Mouse (Mus musculus) liver, embryonic 15.5 days (tissue): ENCODE measurements at regions not wholly inside any gene's neighbourhood (a gene's known extent, or its start where the extent isn't known, plus 50 kb on each side); places are given as distances from the start of the nearest gene placed in this dataset.

Experiments
- ATAC-seq: fragments of 200-750 bp; cut with Nextera tagmentation; 2 replicates; pipeline ENCODE4 v1.8.0; 2017; ENCODE audit warnings: moderate number of reproducible peaks, mild to moderate bottlenecking, moderate library complexity; ENCODE audit not compliant: insufficient read depth
- H3K27ac ChIP-seq: fragments of 300-500 bp; sonication (generic); replicated peaks from 2 replicates; pipeline ENCODE4 v1.5.1; 2015; ENCODE audit warnings: mild to moderate bottlenecking, inconsistent platforms
- H3K27me3 ChIP-seq: fragments of 300-500 bp; sonication (generic); 2 replicates; pipeline ENCODE4 v1.6.1; 2015; ENCODE audit warnings: mild to moderate bottlenecking, inconsistent platforms
- H3K36me3 ChIP-seq: fragments of 300-500 bp; sonication (generic); replicated peaks from 2 replicates; pipeline ENCODE4 v1.6.1; 2015; ENCODE audit warnings: moderate library complexity, mild to moderate bottlenecking, inconsistent platforms
- H3K4me1 ChIP-seq: fragments of 300-500 bp; sonication (generic); replicated peaks from 2 replicates; pipeline ENCODE4 v1.6.1; 2015; ENCODE audit warnings: inconsistent platforms
- H3K4me2 ChIP-seq: fragments of 300-500 bp; sonication (generic); 2 replicates; pipeline ENCODE4 v1.6.1; 2015; ENCODE audit warnings: moderate library complexity, mild to moderate bottlenecking, inconsistent platforms
- H3K4me3 ChIP-seq: fragments of 300-500 bp; sonication (generic); replicated peaks from 2 replicates; pipeline ENCODE4 v1.5.1; 2015; ENCODE audit warnings: mild to moderate bottlenecking, inconsistent platforms
- H3K9ac ChIP-seq: fragments of 300-500 bp; sonication (generic); 2 replicates; pipeline ENCODE4 v1.6.1; 2015; ENCODE audit warnings: moderate library complexity, mild to moderate bottlenecking, inconsistent platforms
- H3K9me3 ChIP-seq: fragments of 300-500 bp; sonication (generic); replicated peaks from 2 replicates; pipeline ENCODE4 v1.6.1; 2016; ENCODE audit warnings: inconsistent platforms
- WGBS: fragments of 180-500 bp; shearing (Covaris S2); methylation state at CpG from one replicate; pipeline ENCODE4 v1.1.7; 2015; ENCODE audit warnings: mixed read lengths; ENCODE audit not compliant: insufficient replicate concordance; 5-methylcytosine and 5-hydroxymethylcytosine counted together

GRCm38 (mm10) chr1:120816237-120816820, 214.1 kb downstream of the En1 start:
- H3K4me2 ChIP-seq, result no peak overlapping the region
- 47% methylated on average over 5 of the region's 5 CpGs for WGBS

GRCm38 (mm10) chr1:120817563-120817962, 215.3 kb downstream of the En1 start:
- H3K36me3 ChIP-seq, result no peaks in the 10 kb centered on the region
- no peak overlapping the region for H3K4me3 ChIP-seq
- H3K27me3 ChIP-seq, result no peaks in the 10 kb centered on the region
- H3K9me3 ChIP-seq, result no peaks in the 10 kb centered on the region
- 7% methylated on average over 1 of the region's 1 CpGs for WGBS
- no peak overlapping the region for H3K27ac ChIP-seq
- no peak for ATAC-seq
- H3K9ac ChIP-seq, result no peak overlapping the region
- H3K4me1 ChIP-seq, result no peaks in the 10 kb centered on the region
- no peak overlapping the region for H3K4me2 ChIP-seq

More at GRCm38 (mm10) chr1:120816237-120816820, 214.1 kb downstream of the En1 start:
- no peaks in the 10 kb centered on the region for H3K9me3 ChIP-seq
- no peaks in the 10 kb centered on the region for H3K36me3 ChIP-seq
- H3K4me3 ChIP-seq, result no peak overlapping the region
- no peak overlapping the region for H3K27ac ChIP-seq
- ATAC-seq, result no peak
- no peaks in the 10 kb centered on the region for H3K27me3 ChIP-seq
- no peaks in the 10 kb centered on the region for H3K4me1 ChIP-seq
- H3K9ac ChIP-seq, result no peak overlapping the region

DNA sequence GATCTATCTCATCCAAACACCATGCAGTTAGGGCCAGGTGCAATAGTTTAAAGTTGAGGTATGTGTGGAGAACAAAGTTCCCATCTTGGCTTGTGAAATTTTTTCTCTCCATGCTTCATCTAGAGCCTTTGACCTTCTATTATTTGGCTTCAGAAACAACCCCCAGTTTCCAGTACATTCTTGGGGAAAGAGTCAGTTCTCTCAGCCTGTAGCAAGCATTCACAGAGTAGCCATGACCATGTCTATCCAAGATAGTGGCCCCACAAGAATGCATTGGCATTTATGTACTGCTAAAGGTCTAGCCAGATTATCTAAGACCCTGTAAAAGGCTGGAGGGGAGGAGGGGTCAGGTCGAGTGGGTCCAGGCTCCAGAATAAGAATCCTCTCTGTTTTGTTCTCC, 229.8 kb downstream of the En1 start:
- Histone ChIP-seq H3K9ac (no peak overlapping the region), H3K27me3 (no peaks in the 10 kb centered on the region), H3K36me3 (no peaks in the 10 kb centered on the region), H3K9me3 (no peaks in the 10 kb centered on the region), H3K4me3 (no peak overlapping the region), H3K27ac (no peak overlapping the region), H3K4me2 (no peak overlapping the region), H3K4me1 (no peaks in the 10 kb centered on the region)
- no peak for ATAC-seq
- 33% methylated on average over 1 of the region's 1 CpGs for WGBS

DNA sequence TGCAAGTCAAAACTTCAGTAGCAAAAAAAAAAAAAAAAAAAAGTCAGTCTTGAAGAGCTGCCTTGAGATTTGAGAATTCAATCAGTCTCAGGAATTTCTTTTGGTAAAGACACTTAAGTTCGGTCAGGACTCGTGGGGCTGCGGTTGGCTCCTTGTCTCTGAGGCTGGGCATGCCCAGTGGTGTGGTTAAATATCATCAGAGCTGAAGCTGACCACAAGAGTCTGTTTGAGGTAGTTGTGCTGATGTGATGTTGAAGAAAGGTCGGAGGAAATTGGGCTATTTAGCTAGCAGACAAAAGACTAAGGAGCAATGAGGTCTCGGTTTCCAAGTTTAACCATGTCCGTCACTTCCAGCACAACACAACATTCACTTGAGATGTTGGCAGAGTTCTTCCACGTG, 240.4 kb downstream of the En1 start:
- no peak overlapping the region for H3K9ac ChIP-seq
- H3K27ac ChIP-seq, result no peak overlapping the region
- H3K36me3 ChIP-seq, result no peaks in the 10 kb centered on the region
- H3K4me1 ChIP-seq, result no peaks in the 10 kb centered on the region
- no peaks in the 10 kb centered on the region for H3K9me3 ChIP-seq
- no peak for ATAC-seq
- no peaks in the 10 kb centered on the region for H3K27me3 ChIP-seq
- WGBS, result 55% methylated on average over 7 of the region's 7 CpGs
- no peak overlapping the region for H3K4me3 ChIP-seq
- H3K4me2 ChIP-seq, result no peak overlapping the region

GRCm38 (mm10) chr1:120846146-120846545, 243.9 kb downstream of the En1 start:
- Histone ChIP-seq H3K27ac (no peak overlapping the region), H3K4me2 (no peak overlapping the region), H3K9me3 (no peaks in the 10 kb centered on the region), H3K27me3 (no peaks in the 10 kb centered on the region), H3K9ac (no peak overlapping the region), H3K36me3 (no peaks in the 10 kb centered on the region), H3K4me1 (no peaks in the 10 kb centered on the region), H3K4me3 (no peak overlapping the region)
- 42% methylated on average over 2 of the region's 2 CpGs for WGBS
- ATAC-seq, result no peak

DNA sequence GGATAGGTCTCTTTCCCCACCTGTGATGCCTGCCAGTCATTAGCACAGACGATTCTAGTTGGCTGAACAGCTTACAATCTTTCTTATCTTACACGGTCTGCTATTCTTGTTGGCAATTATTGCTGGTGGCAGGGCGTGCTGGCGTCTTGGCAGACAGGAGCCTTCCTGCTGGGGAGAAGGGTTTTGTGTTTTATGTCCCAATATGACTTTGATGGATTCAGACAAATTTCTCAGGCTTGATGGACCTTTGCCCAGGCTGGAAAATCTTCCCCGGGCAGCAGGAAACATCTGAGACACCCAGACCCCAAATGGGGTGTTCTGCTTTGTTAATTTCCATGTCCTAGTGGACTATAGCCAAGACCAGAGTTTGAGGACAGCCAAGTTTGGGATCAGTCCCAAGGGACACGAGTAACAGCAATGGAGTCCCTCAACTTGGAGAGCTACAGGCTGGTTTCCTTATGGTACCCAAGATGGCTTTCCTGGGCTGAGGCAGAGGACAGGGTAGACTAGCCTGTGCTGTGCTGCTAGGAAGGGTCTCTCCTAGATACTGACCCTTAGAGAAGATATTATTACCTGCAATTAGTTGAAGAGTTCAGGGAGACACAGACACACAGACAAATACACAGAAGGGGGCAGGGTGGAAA, 249.8 kb downstream of the En1 start:
- Histone ChIP-seq H3K27me3 (no peaks in the 10 kb centered on the region), H3K4me1 (no peaks in the 10 kb centered on the region), H3K27ac (no peak overlapping the region), H3K9me3 (no peaks in the 10 kb centered on the region), H3K9ac (no peak overlapping the region), H3K4me2 (no peak overlapping the region), H3K36me3 (no peaks in the 10 kb centered on the region), H3K4me3 (no peak overlapping the region)
- no peak for ATAC-seq
- 47% methylated on average over 6 of the region's 6 CpGs for WGBS

GRCm38 (mm10) chr1:120857566-120857965, 255.3 kb downstream of the En1 start:
- Histone ChIP-seq H3K36me3 (no peaks in the 10 kb centered on the region), H3K4me2 (no peak overlapping the region)
- ATAC-seq, result no peak

DNA sequence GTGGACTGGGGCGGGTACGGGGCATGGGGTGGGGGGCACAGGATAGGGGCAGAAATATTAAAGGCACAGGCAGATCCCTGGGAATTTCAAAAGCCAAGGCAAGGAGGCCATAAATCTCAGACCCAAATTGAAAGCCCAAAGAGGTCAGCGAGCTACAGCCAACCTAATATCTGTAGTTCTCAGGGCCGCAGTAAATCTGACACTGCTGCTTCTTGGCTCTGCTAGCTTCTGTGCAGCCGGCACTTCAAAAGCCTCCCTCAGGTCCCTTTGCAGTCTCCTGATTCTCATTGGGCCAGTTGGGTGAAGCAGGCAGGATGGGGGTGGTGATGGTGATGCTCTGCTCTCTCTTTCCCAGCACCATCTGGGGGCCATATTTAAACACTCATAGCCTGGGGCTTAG, 257.3 kb downstream of the En1 start:
- Histone ChIP-seq H3K9me3 (no peaks in the 10 kb centered on the region), H3K4me3 (no peak overlapping the region), H3K4me1 (no peaks in the 10 kb centered on the region), H3K27me3 (no peaks in the 10 kb centered on the region), H3K27ac (no peak overlapping the region), H3K4me2 (no peak overlapping the region), H3K9ac (no peak overlapping the region), H3K36me3 (no peaks in the 10 kb centered on the region)
- 37% methylated on average over 5 of the region's 5 CpGs for WGBS
- ATAC-seq, result no peak

More at GRCm38 (mm10) chr1:120857566-120857965, 255.3 kb downstream of the En1 start:
- Histone ChIP-seq H3K9ac (no peak overlapping the region), H3K9me3 (no peaks in the 10 kb centered on the region), H3K4me3 (no peak overlapping the region), H3K27me3 (no peaks in the 10 kb centered on the region), H3K4me1 (no peaks in the 10 kb centered on the region), H3K27ac (no peak overlapping the region)
- WGBS, result 38% methylated on average over 5 of the region's 5 CpGs

GRCm38 (mm10) chr1:120872554-120872953, 270.3 kb downstream of the En1 start:
- Histone ChIP-seq H3K4me3 (no peak overlapping the region), H3K4me2 (no peak overlapping the region), H3K4me1 (no peaks in the 10 kb centered on the region), H3K27ac (no peak overlapping the region), H3K27me3 (no peaks in the 10 kb centered on the region), H3K9ac (no peak overlapping the region), H3K36me3 (no peaks in the 10 kb centered on the region), H3K9me3 (no peaks in the 10 kb centered on the region)
- no peak for ATAC-seq
- 54% methylated on average over 7 of the region's 7 CpGs for WGBS

DNA sequence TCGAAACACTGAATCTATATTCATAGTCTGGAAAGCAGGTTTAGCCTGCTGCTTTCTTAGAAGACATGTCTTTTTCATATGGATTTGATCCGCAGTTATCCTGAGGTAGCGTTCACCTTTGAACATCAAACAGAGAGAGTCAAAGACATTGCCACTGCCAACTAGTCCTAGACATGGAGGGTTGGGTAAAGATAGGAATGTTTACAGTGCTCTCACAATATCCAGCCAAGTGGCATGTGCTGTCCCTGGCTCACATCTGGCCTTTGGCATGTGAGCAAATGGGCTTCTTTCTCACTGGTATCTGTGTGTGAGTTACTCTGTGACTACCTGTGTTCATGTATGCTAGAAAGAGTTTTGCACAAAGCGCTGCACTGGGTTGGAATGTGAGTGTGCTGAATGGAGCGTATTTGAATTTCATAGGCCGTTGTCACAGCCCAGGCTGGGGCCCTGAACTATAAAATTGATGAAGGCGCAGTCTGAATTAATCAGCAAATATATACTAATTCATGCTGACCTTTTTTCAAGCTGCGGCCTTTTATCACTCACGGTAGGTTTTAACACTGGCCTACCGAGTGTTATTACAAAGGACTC, 280.8 kb downstream of the En1 start:
- no peaks in the 10 kb centered on the region for H3K4me1 ChIP-seq
- H3K27ac ChIP-seq, result no peak overlapping the region
- no peaks in the 10 kb centered on the region for H3K36me3 ChIP-seq
- no peak overlapping the region for H3K4me3 ChIP-seq
- 70% methylated on average over 10 of the region's 10 CpGs for WGBS
- no peak for ATAC-seq
- no peaks in the 10 kb centered on the region for H3K27me3 ChIP-seq
- H3K9ac ChIP-seq, result no peak overlapping the region
- H3K9me3 ChIP-seq, result no peaks in the 10 kb centered on the region
- no peak overlapping the region for H3K4me2 ChIP-seq

DNA sequence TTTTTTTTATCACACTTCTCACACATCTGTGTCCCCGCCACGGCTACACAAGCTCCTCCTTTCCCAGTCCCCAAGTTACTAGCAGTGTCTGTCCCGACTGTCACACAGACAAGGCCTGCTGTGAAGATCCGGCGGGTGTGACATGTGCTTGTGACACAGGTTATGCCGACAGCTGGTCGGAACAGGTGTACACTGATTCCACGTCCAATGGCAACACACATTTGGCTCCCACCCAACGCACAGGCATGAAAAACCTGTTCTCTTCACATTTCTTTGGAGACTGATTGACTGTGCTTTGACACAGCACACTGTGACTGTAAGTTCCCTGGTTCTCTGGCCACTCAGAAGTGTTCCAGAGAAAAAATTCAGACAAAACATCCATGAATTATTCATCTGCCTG, 281.4 kb downstream of the En1 start:
- Histone ChIP-seq H3K27me3 (no peaks in the 10 kb centered on the region), H3K36me3 (no peaks in the 10 kb centered on the region), H3K4me1 (no peaks in the 10 kb centered on the region), H3K9ac (no peak overlapping the region), H3K27ac (no peak overlapping the region), H3K4me2 (no peak overlapping the region), H3K4me3 (no peak overlapping the region), H3K9me3 (no peaks in the 10 kb centered on the region)
- 67% methylated on average over 9 of the region's 9 CpGs for WGBS
- ATAC-seq, result no peak
